Mouse (Mus musculus): ENCODE data around the gene Actl7b. TPM values are rescaled to one million over a fixed set of nuclear protein-coding genes. Genes with fewer than 3 reads are reported as not detected.

The Actl7b gene
- not detected in 2 replicates for polyA plus RNA-seq (2014; fragmentation: Nextera tagmentation; extraction: Ambion mirVana)

DNA sequence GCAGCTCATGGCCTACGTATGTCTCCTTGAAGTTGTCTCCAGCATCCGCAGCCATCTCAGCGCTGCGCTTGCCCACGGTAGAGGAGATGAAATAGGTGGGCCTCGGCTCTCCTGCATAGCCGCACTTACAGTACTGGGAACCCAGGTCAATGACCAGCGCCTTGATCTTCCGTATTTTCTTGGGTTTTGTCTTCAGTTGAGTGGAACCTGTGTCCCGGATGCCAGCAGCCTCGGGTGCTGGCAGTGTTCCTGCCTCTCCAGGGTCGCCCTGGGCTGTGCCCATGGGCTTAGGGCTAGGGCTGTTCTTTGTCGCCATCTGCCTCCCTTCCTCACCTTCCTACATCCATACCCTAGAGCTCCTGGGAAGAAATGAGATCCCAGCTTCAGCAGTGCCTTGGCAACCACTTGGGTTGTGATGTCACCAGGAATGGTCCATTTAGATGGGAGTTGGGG lies at the start of gene Actl7b:
TSS of gene Actl7b (minus strand) at position 403 of the 453 bp plus-strand sequence.
- ATAC-seq (ENCODE audit: low FRiP score) (no peak), DNase-seq (ENCODE audit: low spot score, missing footprints) (no peak)
- no peak within 1 kb of the TSS for H3K4me3 ChIP-seq (ENCODE audit: low read depth, low read length)
- H3K27ac ChIP-seq (ENCODE audit: low read depth, low read length) = no peak within 1 kb of the TSS
- no peak within 1 kb of the TSS for H3K4me2 ChIP-seq
- H3K36me3 ChIP-seq (ENCODE audit: control insufficient read depth, insufficient read depth, low read length) = no peaks in the 10 kb centered on the region
- 93% methylated on average over 13 of the region's 13 CpGs for WGBS
- no peaks in the 10 kb centered on the region for H3K9me3 ChIP-seq (ENCODE audit: control insufficient read depth, low read length)
- H3K27me3 ChIP-seq (ENCODE audit: control insufficient read depth, insufficient read depth, low read length) = no peaks in the 10 kb centered on the region
- no peak within 1 kb of the TSS for H3K9ac ChIP-seq (ENCODE audit: low read length)
- H3K4me1 ChIP-seq (ENCODE audit: control insufficient read depth, insufficient read depth, low read length) = no peaks in the 10 kb centered on the region

DNA sequence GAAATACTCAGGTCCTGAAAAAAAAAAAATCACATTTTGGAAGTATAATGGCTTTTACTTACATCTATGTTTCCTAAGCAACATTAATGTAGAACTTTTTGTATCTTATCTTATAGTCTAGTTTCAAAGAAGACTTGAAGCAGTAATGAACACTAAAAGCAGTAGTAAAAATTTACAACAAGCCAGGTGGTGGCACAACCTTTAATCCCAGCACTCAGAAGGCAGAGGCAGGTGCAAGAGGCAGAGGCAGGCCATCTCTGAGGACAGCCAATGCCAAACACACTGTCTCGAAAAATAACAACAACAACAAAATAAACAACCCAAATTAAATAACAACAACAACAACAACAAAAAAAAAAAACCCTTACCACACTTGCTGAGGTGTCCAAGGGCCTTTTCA lies 29.8 kb upstream of the Actl7b start:
- no peak for DNase-seq (ENCODE audit: low spot score, missing footprints)
- Histone ChIP-seq H3K27me3 (ENCODE audit: control insufficient read depth, insufficient read depth, low read length) (no peaks in the 10 kb centered on the region), H3K9ac (ENCODE audit: low read length) (no peak overlapping the region), H3K27ac (ENCODE audit: low read depth, low read length) (no peak overlapping the region), H3K4me2 (no peak overlapping the region), H3K4me3 (ENCODE audit: low read depth, low read length) (no peak overlapping the region), H3K36me3 (ENCODE audit: control insufficient read depth, insufficient read depth, low read length) (peaks cover 55% of the 10 kb centered on the region), H3K9me3 (ENCODE audit: control insufficient read depth, low read length) (no peaks in the 10 kb centered on the region), H3K4me1 (ENCODE audit: control insufficient read depth, insufficient read depth, low read length) (no peaks in the 10 kb centered on the region)
- ATAC-seq (ENCODE audit: low FRiP score) = no peak
- 82% methylated on average over 1 of the region's 1 CpGs for WGBS

GRCm38 (mm10) chr4:56768913-56769312 lies 27.7 kb upstream of the Actl7b start:
- no peaks in the 10 kb centered on the region for H3K4me1 ChIP-seq (ENCODE audit: control insufficient read depth, insufficient read depth, low read length)
- ATAC-seq (ENCODE audit: low FRiP score) = no peak
- no peak overlapping the region for H3K4me2 ChIP-seq
- no peak overlapping the region for H3K9ac ChIP-seq (ENCODE audit: low read length)
- H3K27ac ChIP-seq (ENCODE audit: low read depth, low read length) = no peak overlapping the region
- H3K4me3 ChIP-seq (ENCODE audit: low read depth, low read length) = no peak overlapping the region
- peaks cover 51% of the 10 kb centered on the region for H3K36me3 ChIP-seq (ENCODE audit: control insufficient read depth, insufficient read depth, low read length)
- no peaks in the 10 kb centered on the region for H3K27me3 ChIP-seq (ENCODE audit: control insufficient read depth, insufficient read depth, low read length)
- DNase-seq (ENCODE audit: low spot score, missing footprints) = no peak
- no peaks in the 10 kb centered on the region for H3K9me3 ChIP-seq (ENCODE audit: control insufficient read depth, low read length)
- 95% methylated on average over 7 of the region's 7 CpGs for WGBS

DNA sequence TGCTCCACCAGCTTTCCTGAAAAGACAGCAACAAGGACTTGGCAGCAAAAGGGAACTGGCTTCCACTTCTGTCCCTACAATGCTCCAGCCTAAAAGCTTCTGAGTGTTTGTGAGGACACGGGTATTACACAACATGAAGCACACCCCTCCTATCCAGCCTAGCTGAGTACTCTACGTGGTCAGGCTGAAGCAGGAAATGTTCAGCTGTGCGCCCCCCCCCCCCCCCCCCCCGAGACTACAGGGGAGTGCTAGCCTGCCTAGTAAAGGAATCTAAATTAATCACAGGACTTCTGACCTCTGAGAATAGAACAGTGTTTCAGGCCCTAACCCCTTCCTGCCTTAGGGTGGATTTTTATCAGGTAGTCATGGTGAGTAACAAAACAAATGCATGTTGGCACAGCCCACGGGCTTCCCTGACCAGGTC lies 26.6 kb upstream of the Actl7b start:
- Histone ChIP-seq H3K4me2 (no peak overlapping the region), H3K9me3 (ENCODE audit: control insufficient read depth, low read length) (no peaks in the 10 kb centered on the region), H3K9ac (ENCODE audit: low read length) (no peak overlapping the region), H3K4me1 (ENCODE audit: control insufficient read depth, insufficient read depth, low read length) (no peaks in the 10 kb centered on the region), H3K27ac (ENCODE audit: low read depth, low read length) (no peak overlapping the region), H3K27me3 (ENCODE audit: control insufficient read depth, insufficient read depth, low read length) (no peaks in the 10 kb centered on the region), H3K4me3 (ENCODE audit: low read depth, low read length) (no peak overlapping the region), H3K36me3 (ENCODE audit: control insufficient read depth, insufficient read depth, low read length) (peaks cover 45% of the 10 kb centered on the region)
- WGBS = 71% methylated on average over 5 of the region's 5 CpGs
- DNase-seq (ENCODE audit: low spot score, missing footprints) = no peak
- no peak for ATAC-seq (ENCODE audit: low FRiP score)

- no peak for DNase-seq (ENCODE audit: low spot score, missing footprints)
- 96% methylated on average over 1 of the region's 1 CpGs for WGBS
- Histone ChIP-seq H3K4me2 (no peak overlapping the region), H3K9me3 (ENCODE audit: control insufficient read depth, low read length) (no peaks in the 10 kb centered on the region), H3K36me3 (ENCODE audit: control insufficient read depth, insufficient read depth, low read length) (peaks cover 40% of the 10 kb centered on the region), H3K9ac (ENCODE audit: low read length) (no peak overlapping the region), H3K27ac (ENCODE audit: low read depth, low read length) (no peak overlapping the region), H3K27me3 (ENCODE audit: control insufficient read depth, insufficient read depth, low read length) (no peaks in the 10 kb centered on the region), H3K4me1 (ENCODE audit: control insufficient read depth, insufficient read depth, low read length) (no peaks in the 10 kb centered on the region), H3K4me3 (ENCODE audit: low read depth, low read length) (no peak overlapping the region)
- no peak for ATAC-seq (ENCODE audit: low FRiP score)
These were observed 16.4 kb upstream of the Actl7b start for GRCm38 (mm10) chr4:56757693-56758092.

GRCm38 (mm10) chr4:56756966-56757600 lies 15.8 kb upstream of the Actl7b start:
- H3K27ac ChIP-seq (ENCODE audit: low read depth, low read length) = no peak overlapping the region
- WGBS = 90% methylated on average over 10 of the region's 10 CpGs
- no peaks in the 10 kb centered on the region for H3K27me3 ChIP-seq (ENCODE audit: control insufficient read depth, insufficient read depth, low read length)
- no peaks in the 10 kb centered on the region for H3K4me1 ChIP-seq (ENCODE audit: control insufficient read depth, insufficient read depth, low read length)
- H3K9ac ChIP-seq (ENCODE audit: low read length) = no peak overlapping the region
- H3K4me3 ChIP-seq (ENCODE audit: low read depth, low read length) = no peak overlapping the region
- no peak overlapping the region for H3K4me2 ChIP-seq
- ATAC-seq (ENCODE audit: low FRiP score) = no peak
- no peak for DNase-seq (ENCODE audit: low spot score, missing footprints)
- H3K36me3 ChIP-seq (ENCODE audit: control insufficient read depth, insufficient read depth, low read length) = peaks cover 40% of the 10 kb centered on the region
- no peaks in the 10 kb centered on the region for H3K9me3 ChIP-seq (ENCODE audit: control insufficient read depth, low read length)

DNA sequence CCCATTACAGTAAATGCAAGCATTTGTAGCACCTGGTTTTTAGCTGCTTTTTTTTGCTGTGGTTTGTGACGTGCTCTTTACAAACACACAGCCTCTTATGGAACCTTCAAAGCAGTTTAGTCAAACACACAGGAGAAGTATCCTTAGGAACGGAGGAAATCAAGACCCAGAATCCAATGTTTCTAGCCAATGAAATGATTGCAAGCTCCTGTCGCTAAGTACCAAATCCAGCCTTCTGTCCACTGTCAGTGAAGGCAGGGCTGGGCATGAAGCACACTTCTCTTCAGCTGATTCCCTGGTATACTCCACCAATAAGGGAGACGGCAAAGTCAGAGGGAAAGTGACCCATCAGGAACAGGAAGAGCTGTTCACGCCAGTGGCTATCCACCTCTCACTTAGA lies 14.8 kb upstream of the Actl7b start:
- Histone ChIP-seq H3K9ac (ENCODE audit: low read length) (no peak overlapping the region), H3K4me3 (ENCODE audit: low read depth, low read length) (no peak overlapping the region), H3K9me3 (ENCODE audit: control insufficient read depth, low read length) (no peaks in the 10 kb centered on the region), H3K4me1 (ENCODE audit: control insufficient read depth, insufficient read depth, low read length) (no peaks in the 10 kb centered on the region), H3K27me3 (ENCODE audit: control insufficient read depth, insufficient read depth, low read length) (no peaks in the 10 kb centered on the region), H3K4me2 (no peak overlapping the region), H3K36me3 (ENCODE audit: control insufficient read depth, insufficient read depth, low read length) (peaks cover 46% of the 10 kb centered on the region), H3K27ac (ENCODE audit: low read depth, low read length) (no peak overlapping the region)
- WGBS = 91% methylated on average over 5 of the region's 5 CpGs
- no peak for DNase-seq (ENCODE audit: low spot score, missing footprints)
- no peak for ATAC-seq (ENCODE audit: low FRiP score)

DNA sequence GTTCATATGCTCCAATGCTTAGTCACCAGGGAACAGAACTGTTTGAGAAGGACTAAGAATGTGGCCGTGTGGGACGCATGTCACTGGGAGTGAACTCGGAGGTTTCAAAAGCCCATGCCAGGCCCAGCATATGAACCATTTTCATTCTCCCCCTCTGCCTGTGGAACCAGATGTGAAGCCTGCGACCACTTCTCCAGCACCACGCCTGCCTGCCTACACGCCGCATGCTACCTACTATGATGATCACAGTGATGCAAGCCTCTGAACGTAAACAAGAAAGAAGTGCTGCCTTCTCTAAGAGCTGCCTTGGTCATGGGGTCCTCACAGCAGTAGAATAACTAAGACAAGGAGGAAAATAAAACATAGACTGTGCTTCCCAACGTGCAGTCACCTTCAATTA lies 6.2 kb upstream of the Actl7b start:
- Histone ChIP-seq H3K36me3 (ENCODE audit: control insufficient read depth, insufficient read depth, low read length) (peaks cover 11% of the 10 kb centered on the region), H3K4me3 (ENCODE audit: low read depth, low read length) (no peak overlapping the region), H3K4me2 (no peak overlapping the region), H3K27ac (ENCODE audit: low read depth, low read length) (no peak overlapping the region), H3K9ac (ENCODE audit: low read length) (no peak overlapping the region), H3K27me3 (ENCODE audit: control insufficient read depth, insufficient read depth, low read length) (no peaks in the 10 kb centered on the region), H3K9me3 (ENCODE audit: control insufficient read depth, low read length) (no peaks in the 10 kb centered on the region), H3K4me1 (ENCODE audit: control insufficient read depth, insufficient read depth, low read length) (no peaks in the 10 kb centered on the region)
- no peak for ATAC-seq (ENCODE audit: low FRiP score)
- 98% methylated on average over 9 of the region's 9 CpGs for WGBS
- no peak for DNase-seq (ENCODE audit: low spot score, missing footprints)

DNA sequence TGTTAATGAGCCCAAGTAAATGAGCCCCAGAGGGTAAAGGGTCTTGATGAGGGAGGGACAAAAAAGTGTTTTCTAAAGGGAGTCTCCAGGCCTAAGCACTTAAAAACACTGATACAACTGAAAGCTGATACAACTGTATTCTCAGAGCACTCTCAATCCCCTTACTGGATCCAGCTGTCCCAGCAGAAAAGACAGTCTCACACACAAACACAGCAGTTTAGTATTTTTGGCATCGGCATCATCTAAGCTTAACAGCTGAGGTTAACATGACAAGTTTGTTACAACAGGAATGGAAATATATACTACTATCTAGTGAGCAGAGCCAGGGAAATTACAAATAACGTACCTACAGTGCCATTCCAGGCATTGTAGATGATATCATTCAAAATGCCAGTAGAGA lies 5.1 kb upstream of the Actl7b start:
- no peak overlapping the region for H3K27ac ChIP-seq (ENCODE audit: low read depth, low read length)
- DNase-seq (ENCODE audit: low spot score, missing footprints) = no peak
- H3K4me2 ChIP-seq = no peak overlapping the region
- H3K27me3 ChIP-seq (ENCODE audit: control insufficient read depth, insufficient read depth, low read length) = no peaks in the 10 kb centered on the region
- H3K4me1 ChIP-seq (ENCODE audit: control insufficient read depth, insufficient read depth, low read length) = no peaks in the 10 kb centered on the region
- no peak overlapping the region for H3K9ac ChIP-seq (ENCODE audit: low read length)
- WGBS = 98% methylated on average over 2 of the region's 2 CpGs
- H3K4me3 ChIP-seq (ENCODE audit: low read depth, low read length) = no peak overlapping the region
- peaks cover 8% of the 10 kb centered on the region for H3K36me3 ChIP-seq (ENCODE audit: control insufficient read depth, insufficient read depth, low read length)
- ATAC-seq (ENCODE audit: low FRiP score) = no peak
- H3K9me3 ChIP-seq (ENCODE audit: control insufficient read depth, low read length) = no peaks in the 10 kb centered on the region

Measured in midbrain, embryonic 11.5 days (tissue).